Mouse (Mus musculus) neutrophil, adult 65 days (primary cell): ENCODE measurements around the gene Parp3. TPM values are rescaled to one million over a fixed set of nuclear protein-coding genes. Genes with fewer than 3 reads are reported as not detected.

Source experiments
- total RNA-seq: library from RNA; stranded (reverse); gene quantifications from 2 replicates; pipeline ENCODE4 v1.2.4, GENCODE M21; 2023

Gene Parp3
- 15.4 and 16.6 TPM in 2 replicates for total RNA-seq

GRCm38 (mm10) chr9:106476924-106477484, at the start of gene Parp3:
Gene Parp3 (minus strand): TSS chr9:106476949.

GRCm38 (mm10) chr9:106514273-106514672, 37.5 kb upstream of the Parp3 start, which contains the start of gene Iqcf5:
Gene Iqcf5 (plus strand): TSS chr9:106514573.

GRCm38 (mm10) chr9:106499667-106500066, 22.9 kb upstream of the Parp3 start, which contains the start of gene Iqcf1:
Gene Iqcf1 (plus strand): TSS chr9:106499967.

GRCm38 (mm10) chr9:106475663-106476001, 1.1 kb downstream of the Parp3 start, which contains the start of gene Rrp9:
Gene Rrp9 (plus strand): TSS chr9:106475963.

GRCm38 (mm10) chr9:106465571-106466200, 11.1 kb downstream of the Parp3 start, which contains the start of gene Gpr62:
Gene Gpr62 (minus strand): TSS chr9:106465938.

GRCm38 (mm10) chr9:106453271-106454070, 23.3 kb downstream of the Parp3 start, which contains the start of gene Pcbp4:
Gene Pcbp4 (plus strand): TSS chr9:106453291.

GRCm38 (mm10) chr9:106447348-106447747, 29.4 kb downstream of the Parp3 start, which contains the start of the genes Abhd14b and Abhd14a:
Gene Abhd14b (plus strand): TSS chr9:106447459.
Gene Abhd14a (minus strand): TSS chr9:106447678.

GRCm38 (mm10) chr9:106429221-106430014, 47.3 kb downstream of the Parp3 start, which contains the start of gene Rpl29:
Gene Rpl29 (plus strand): TSS chr9:106429454.

Other genes starting within 250 kb of the Parp3 start
- 172 and 178 TPM in 2 replicates for gene Alas1, start 228.3 kb downstream of the Parp3 start, total RNA-seq
- 11.9 and 16.4 TPM in 2 replicates for gene Poc1a, start 195.9 kb downstream of the Parp3 start, total RNA-seq
- gene Dusp7, start 108.3 kb downstream of the Parp3 start, total RNA-seq: 13.4 and 16.1 TPM in 2 replicates
- gene Rpl29, start 47.5 kb downstream of the Parp3 start, total RNA-seq: 169 and 281 TPM in 2 replicates
- gene Acy1, start 38.6 kb downstream of the Parp3 start, total RNA-seq: 3.3 and 4.2 TPM in 2 replicates
- gene Abhd14b, start 29.5 kb downstream of the Parp3 start, total RNA-seq: 0.64 and 1.4 TPM in 2 replicates
- 0.44 and 2.3 TPM in 2 replicates for gene Abhd14a, start 29.3 kb downstream of the Parp3 start, total RNA-seq
- gene Pcbp4, start 23.7 kb downstream of the Parp3 start, total RNA-seq: 1.1 and 3.5 TPM in 2 replicates
- not detected in 2 replicates for gene Gpr62, start 11.0 kb downstream of the Parp3 start, total RNA-seq
- gene Rrp9, start 986 bp downstream of the Parp3 start, total RNA-seq: 8.6 and 15.7 TPM in 2 replicates
- gene Iqcf1, start 23.0 kb upstream of the Parp3 start, total RNA-seq: not detected in 2 replicates
- gene Iqcf5, start 37.6 kb upstream of the Parp3 start, total RNA-seq: not detected in 2 replicates
- not detected in 2 replicates for gene Iqcf3, start 84.7 kb upstream of the Parp3 start, total RNA-seq
- not detected in 2 replicates for gene Iqcf4, start 94.0 kb upstream of the Parp3 start, total RNA-seq
- not detected in 2 replicates for gene Iqcf6, start 149.6 kb upstream of the Parp3 start, total RNA-seq
- not detected in 2 replicates for gene Grm2, start 179.1 kb upstream of the Parp3 start, total RNA-seq
- 8.1 and 9.6 TPM in 2 replicates for gene Tex264, start 209.0 kb upstream of the Parp3 start, total RNA-seq